Mouse (Mus musculus) embryo, embryonic 10 days (tissue): ENCODE data around the gene Tspan31.
A peak's percentile ranks its signal among the peaks of the same experiment; 100 is the strongest.

ENCODE experiments used
- DNase-seq: peaks from one replicate; pipeline ENCODE4 v3.0.0-alpha.2; 2015; ENCODE audit warnings: low spot score

The Tspan31 gene

DNA sequence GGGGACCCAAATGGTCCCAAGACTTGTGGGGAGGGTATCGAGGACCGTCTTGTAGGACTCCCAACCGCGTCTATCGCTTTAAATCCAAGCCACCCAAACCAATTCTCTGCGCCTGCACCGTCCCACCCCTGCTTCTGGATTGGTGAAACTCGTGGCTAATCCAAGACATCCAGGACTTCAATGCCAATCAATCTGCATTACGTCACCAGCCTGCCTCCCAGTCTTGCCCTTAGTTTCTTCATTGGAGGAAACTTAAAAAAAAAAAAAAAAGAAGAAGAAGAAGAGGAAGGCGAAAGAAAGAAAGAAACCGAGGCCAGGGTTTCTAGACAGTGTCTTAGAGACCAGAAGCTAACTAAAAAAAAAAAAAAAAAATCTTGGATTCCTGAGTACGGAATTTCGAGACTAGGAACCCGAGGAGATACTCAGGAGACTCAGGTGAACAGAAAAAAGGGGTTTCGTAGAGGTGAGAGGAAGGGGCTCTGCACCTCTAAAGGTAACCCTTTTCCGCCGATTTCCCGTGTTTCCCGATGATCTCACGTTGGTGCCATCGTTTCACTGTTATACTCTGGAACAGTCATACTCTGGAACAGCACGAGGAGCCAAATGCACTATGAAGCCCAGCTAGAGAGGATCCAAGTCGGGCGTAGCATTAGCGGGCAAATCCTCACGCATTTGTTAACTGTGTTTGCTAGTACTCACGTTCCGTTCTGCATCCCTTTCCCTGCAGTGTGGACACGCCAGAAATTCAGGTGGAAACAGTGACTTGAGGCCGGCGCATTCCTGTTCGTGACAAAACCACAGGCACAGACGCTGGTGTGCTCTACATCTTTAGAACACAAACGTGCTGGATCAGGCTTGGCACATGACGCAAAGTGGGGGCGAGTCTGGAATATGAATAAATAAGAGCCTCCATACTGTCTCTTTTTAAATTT lies at the start of gene Tspan31:
Tspan31 (minus strand) TSS at position 75 of the 932 bp plus-strand sequence.
- DNase-seq: peak; percentile 99

GRCm38 (mm10) chr10:127119229-127119628 lies 49.2 kb upstream of the Tspan31 start:
- DNase-seq: no peak

GRCm38 (mm10) chr10:127118470-127118869 lies 48.4 kb upstream of the Tspan31 start:
- DNase-seq: no peak

GRCm38 (mm10) chr10:127115068-127115467 lies 45.0 kb upstream of the Tspan31 start:
- no peak for DNase-seq

- no peak for DNase-seq
Measured at GRCm38 (mm10) chr10:127114408-127114807, 44.3 kb upstream of the Tspan31 start.

GRCm38 (mm10) chr10:127111001-127111887 lies 41.2 kb upstream of the Tspan31 start:
- DNase-seq: no peak

DNA sequence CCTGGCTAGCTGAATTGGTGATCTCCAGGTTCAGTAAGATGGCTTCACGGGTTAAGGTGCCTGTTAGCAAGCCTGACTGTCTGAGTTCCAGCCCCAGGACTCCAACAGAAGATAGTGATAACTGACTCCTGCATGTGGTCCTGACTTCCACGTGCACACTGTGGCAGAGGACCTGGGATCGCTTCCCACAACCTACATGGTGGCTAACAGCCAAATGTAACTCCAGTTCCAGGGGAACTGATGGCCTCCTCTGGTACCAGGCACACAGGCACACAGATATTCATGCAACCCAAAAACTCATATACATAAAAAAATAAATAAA lies 38.2 kb upstream of the Tspan31 start:
- DNase-seq: no peak

DNA sequence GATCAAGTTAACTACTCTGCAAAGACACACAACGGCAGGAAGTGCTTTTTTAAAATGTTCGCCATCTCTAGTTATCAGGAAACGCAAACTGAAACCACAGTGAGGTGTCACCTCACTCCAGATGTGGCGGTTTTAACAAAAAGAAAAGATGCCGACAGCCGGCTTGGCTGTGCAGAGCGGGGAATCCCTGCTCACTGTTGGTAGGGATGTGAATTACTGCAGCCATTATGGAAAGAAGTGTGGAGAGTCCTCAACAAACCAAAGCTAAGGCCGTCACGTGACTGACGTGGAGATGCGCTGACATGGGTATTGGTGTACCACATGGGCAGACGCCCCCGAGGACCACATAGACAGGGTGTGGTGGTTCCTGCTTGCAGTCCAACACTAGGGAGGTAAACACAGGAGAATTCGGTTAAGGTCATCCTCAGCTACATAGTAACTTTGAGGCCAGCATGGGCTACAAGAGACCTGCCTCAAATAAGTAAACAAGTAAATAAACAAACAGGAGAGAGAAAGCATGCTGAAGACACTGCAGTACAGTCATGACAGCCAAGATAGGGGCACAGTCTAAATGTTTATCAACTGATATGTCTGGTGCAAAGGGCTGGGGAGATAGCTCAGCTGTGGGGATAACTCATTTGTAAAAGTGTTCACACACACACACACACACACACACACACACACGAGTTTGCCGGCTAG lies 37.6 kb upstream of the Tspan31 start:
- no peak for DNase-seq

DNA sequence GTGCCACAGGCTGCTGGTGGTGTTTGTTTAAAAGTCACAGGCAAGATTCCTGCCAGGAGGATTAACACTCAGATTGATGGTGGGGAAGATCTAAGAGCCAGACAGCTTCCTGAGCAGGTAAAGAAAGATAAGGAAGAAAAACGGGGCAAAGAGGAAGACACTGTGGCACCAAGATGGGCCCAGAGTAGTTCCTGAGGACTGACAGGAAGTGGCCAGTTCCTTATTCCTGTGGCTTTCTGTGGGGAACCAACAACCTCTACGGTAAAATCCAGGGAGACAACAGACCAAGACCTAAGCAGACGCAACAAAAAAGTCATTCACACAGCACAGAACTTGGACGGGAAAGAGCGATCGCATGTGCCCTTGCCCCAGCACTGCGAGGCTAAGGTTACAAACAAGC lies 33.6 kb upstream of the Tspan31 start:
- DNase-seq: no peak

DNA sequence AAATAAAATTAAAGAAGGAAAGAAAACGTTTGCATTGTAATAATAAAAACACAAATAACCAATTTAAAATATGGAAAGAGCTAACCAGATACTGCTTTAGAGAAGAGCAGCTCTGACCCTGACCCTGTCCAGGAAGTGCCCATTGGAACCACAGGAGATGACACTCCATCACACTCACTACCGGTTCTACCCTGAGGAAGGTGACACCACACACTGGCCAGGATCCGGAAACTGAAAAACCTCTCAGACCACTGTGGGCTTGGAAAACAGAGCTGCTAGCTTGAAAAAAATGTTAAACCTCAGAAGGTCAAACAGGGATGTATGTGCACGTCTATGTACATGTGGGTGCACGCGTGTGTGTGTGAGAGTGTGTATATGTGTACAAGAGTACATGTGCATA lies 31.1 kb upstream of the Tspan31 start:
- no peak for DNase-seq

- DNase-seq: no peak
Measured at GRCm38 (mm10) chr10:127100414-127100813, 30.4 kb upstream of the Tspan31 start.

DNA sequence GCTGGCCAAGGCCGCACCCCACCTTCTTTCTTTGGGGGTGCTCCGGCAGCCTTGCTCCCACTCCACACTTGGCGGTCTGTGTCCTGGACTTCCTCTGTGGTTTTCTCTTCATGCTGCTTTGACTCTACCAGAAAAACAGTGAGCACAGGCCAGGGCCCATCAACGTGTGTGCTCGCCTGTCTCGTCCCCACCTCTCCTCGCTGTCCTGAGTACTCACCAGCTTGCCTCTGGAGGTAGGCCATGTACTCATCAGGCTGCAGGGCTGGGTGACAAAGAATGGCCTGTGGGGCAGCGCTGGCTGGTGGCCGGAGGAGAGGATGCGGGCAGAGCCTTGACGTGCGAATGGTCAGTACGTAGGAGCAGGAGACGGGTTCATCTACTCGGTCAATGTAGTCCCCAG lies 29.8 kb upstream of the Tspan31 start:
- DNase-seq: no peak

DNA sequence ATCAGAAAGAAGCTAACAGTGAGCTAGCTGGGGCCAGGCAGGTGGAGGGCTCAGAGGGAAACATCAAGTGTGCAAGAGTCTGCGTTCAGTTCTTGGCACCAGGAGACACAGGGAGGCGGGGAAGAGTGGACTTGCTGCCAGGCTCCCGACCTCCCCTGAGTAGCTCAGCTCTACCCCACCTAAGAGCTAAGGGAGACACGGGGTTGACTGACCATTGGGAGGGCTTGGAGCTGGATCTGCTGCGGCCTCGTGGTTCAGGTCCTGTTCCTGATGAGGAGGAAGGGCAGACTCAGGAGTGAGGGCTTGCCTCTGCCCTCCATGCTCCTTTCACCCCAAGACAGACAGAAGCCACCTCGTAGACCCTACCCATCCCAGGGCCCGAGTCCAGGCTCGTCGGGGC lies 29.1 kb upstream of the Tspan31 start:
- no peak for DNase-seq

GRCm38 (mm10) chr10:127098514-127098913 lies 28.4 kb upstream of the Tspan31 start:
- no peak for DNase-seq

DNA sequence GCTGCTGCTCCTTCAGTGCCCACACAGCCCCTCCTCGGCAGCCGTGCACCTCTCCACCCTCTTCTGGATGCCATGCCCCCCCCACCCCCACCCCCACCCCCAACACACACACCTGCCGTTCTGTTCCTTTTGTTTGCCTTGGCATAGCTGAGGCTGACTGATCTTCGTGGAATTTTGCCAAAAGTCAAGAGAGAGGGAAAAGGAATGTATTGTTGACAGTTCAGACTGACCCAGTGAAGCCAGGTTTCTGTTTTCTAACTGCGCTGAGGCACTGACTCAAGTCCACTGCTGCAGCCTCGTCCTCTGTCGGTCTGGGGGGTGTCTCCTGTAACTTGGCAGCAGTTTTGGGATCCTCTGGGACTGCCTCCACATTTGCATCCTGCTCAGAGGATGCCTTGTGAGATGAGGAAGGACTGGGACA lies 24.3 kb upstream of the Tspan31 start:
- DNase-seq: no peak

GRCm38 (mm10) chr10:127092742-127093141 lies 22.7 kb upstream of the Tspan31 start:
- DNase-seq: no peak

DNA sequence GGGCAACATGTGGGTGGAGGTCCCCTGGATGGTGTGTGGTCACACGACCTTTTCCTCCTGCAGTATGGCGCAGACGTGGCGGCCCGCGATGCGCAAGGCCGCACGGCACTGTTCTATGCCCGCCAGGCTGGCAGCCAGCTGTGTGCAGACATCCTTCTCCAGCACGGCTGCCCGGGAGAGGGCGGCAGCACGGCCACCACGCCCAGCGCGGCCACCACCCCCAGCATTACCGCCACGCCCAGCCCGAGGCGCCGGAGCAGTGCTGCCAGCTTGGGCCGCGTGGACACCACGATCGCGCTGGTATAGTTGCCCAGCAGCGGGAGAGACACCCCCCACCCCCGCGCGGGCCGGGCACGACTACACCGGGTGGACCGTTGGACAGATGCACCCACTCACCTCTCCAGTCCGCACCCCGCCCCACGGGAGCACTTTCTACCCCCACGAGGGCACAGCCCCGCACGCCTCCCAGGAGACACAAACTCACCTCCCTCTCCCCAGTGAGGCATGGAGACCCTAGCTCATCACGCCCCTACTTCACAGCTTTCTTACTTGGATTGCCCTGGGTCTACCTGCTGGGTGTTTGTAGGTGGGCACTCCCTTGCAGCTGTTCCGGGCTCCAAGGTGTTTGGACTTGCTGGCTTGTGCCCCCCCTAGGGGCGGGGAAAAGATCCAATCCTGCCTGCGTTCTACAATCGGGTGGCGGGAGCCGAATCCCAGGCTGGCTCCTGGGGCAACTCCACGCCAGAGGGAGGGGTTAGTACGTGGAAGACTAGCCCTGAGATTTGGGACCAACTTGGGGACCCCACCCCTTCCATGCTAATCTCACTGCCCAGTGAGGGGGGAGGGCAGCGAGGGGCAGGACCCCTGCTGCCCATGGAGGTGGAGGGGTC lies 21.7 kb upstream of the Tspan31 start:
- no peak for DNase-seq

DNA sequence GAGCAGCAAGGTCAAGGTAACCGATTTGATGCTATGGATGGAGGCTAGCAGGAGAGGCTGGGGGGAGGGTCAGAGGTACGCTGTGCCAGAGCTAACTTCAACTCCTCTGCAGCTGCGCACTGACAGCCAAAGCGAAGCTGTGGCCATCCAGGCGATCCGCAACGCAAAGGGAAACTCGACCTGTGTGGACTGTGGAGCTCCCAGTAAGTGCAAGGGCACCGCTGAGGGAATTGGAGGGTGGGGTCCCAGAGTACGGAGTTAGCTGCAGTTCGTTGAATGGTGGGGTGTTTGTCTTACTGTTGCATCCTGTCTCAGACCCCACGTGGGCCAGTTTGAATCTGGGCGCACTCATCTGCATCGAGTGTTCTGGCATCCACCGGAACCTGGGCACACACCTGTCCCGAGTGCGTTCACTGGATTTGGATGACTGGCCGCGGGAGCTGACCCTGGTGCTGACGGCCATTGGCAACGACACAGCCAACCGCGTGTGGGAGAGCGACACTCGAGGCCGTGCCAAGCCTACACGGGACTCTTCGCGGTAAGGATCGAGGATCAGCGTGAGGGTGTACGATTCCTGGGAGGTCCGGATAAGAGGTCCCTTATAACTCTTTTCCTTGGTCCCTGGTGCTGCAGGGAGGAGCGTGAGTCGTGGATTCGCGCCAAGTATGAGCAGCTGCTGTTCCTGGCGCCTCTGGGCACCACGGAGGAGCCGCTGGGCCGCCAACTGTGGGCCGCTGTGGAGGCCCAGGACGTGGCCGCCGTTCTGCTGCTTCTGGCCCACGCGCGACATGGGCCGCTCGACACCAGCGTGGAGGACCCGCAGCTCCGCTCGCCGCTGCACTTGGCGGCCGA lies 20.7 kb upstream of the Tspan31 start:
- peak; percentile 65 for DNase-seq

DNA sequence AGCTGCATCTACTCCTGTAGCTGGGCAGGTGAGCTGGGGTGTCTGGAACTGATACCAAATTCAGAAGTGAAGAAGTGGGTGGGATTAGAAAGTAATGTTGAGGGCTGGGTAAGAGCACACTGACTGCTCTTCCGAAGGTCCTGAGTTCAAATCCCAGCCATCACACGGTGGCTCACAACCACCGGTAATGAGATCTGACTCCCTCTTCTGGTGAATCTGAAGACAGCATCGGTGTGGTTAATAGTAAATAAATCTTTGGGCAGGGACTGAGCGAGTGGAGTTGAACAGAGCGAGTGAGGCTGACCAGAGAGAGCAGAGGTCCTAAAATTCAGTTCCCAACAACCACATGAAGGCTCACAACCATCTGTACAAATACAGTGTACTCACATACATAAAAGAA lies 15.6 kb upstream of the Tspan31 start:
- no peak for DNase-seq

- no peak for DNase-seq
Measured at GRCm38 (mm10) chr10:127085052-127085451, 15.0 kb upstream of the Tspan31 start.
